Mouse (Mus musculus) right cerebral cortex, adult 2 months (tissue): ENCODE data around the gene Gadd45a.

ENCODE experiments used
- DNase-seq, 2 experiments: peaks; one replicate each; pipeline ENCODE4 v3.0.0; 2021 to 2022; ENCODE audit warnings: low spot score in 2 of 2

Gene Gadd45a

GRCm38 (mm10) chr6:67036837-67037628 is at the start of gene Gadd45a:
Gene Gadd45a (minus strand): TSS chr6:67037457.
- DNase-seq, result peak; percentile 83 to 85

- DNase-seq, result no peak
These were observed 48.7 kb upstream of the Gadd45a start for GRCm38 (mm10) chr6:67085850-67086437.

GRCm38 (mm10) chr6:67084465-67084864 is 47.2 kb upstream of the Gadd45a start:
- DNase-seq, result no peak

- no peak for DNase-seq
These were observed 43.9 kb upstream of the Gadd45a start for GRCm38 (mm10) chr6:67081141-67081540.

- DNase-seq, result no peak
These were observed 40.8 kb upstream of the Gadd45a start for GRCm38 (mm10) chr6:67078076-67078475.

- no peak for DNase-seq
These were observed 40.2 kb upstream of the Gadd45a start for GRCm38 (mm10) chr6:67077477-67077876.

- no peak for DNase-seq
These were observed 39.1 kb upstream of the Gadd45a start for GRCm38 (mm10) chr6:67076348-67076747.

- no peak for DNase-seq
These were observed 37.6 kb upstream of the Gadd45a start for GRCm38 (mm10) chr6:67074868-67075267.

GRCm38 (mm10) chr6:67073929-67074328 is 36.7 kb upstream of the Gadd45a start:
- DNase-seq, result no peak

- DNase-seq, result no peak
These were observed 36.2 kb upstream of the Gadd45a start for GRCm38 (mm10) chr6:67073446-67073845.

- no peak for DNase-seq
These were observed 34.4 kb upstream of the Gadd45a start for GRCm38 (mm10) chr6:67071615-67072014.

GRCm38 (mm10) chr6:67069800-67070315 is 32.6 kb upstream of the Gadd45a start:
- DNase-seq, result no peak

- no peak for DNase-seq
These were observed 32.0 kb upstream of the Gadd45a start for GRCm38 (mm10) chr6:67069219-67069762.

- no peak for DNase-seq
These were observed 22.8 kb upstream of the Gadd45a start for GRCm38 (mm10) chr6:67060057-67060456.

GRCm38 (mm10) chr6:67057991-67058696 is 20.9 kb upstream of the Gadd45a start:
- DNase-seq, result no peak

- no peak for DNase-seq
These were observed 20.3 kb upstream of the Gadd45a start for GRCm38 (mm10) chr6:67057574-67057973.

GRCm38 (mm10) chr6:67056889-67057564 is 19.8 kb upstream of the Gadd45a start:
- DNase-seq, result no peak

GRCm38 (mm10) chr6:67056108-67056888 is 19.0 kb upstream of the Gadd45a start:
- no peak for DNase-seq

- DNase-seq, result no peak
These were observed 12.8 kb upstream of the Gadd45a start for GRCm38 (mm10) chr6:67050063-67050462.

GRCm38 (mm10) chr6:67049695-67050038 is 12.4 kb upstream of the Gadd45a start:
- DNase-seq, result no peak
